Mouse (Mus musculus) neutrophil, adult 83 days (primary cell): ENCODE measurements around the gene Ifna13. TPM values are rescaled to one million over a fixed set of nuclear protein-coding genes. Genes with fewer than 3 reads are reported as not detected.

Source experiments
- total RNA-seq, 2 experiments: library from RNA; stranded (reverse); gene quantifications; one replicate each; pipeline ENCODE4 v1.2.4; 2023

Ifna13 gene
- total RNA-seq, result not detected

GRCm38 (mm10) chr4:88644359-88644758 is at the start of gene Ifna13:
TSS of gene Ifna13 (minus strand) at chr4:88644459.

GRCm38 (mm10) chr4:88691259-88691658 is 47.0 kb upstream of the Ifna13 start, which contains the start of gene Ifnab:
TSS of gene Ifnab (minus strand) at chr4:88691359.

GRCm38 (mm10) chr4:88683812-88684211 is 39.6 kb upstream of the Ifna13 start, which contains the start of gene Ifna2:
TSS of gene Ifna2 (minus strand) at chr4:88683912.

GRCm38 (mm10) chr4:88676824-88677223 is 32.6 kb upstream of the Ifna13 start, which contains the start of gene Ifna16:
TSS of gene Ifna16 (minus strand) at chr4:88676924.

GRCm38 (mm10) chr4:88634311-88634710 is 9.9 kb downstream of the Ifna13 start, which contains the start of gene C87499:
TSS of gene C87499 (minus strand) at chr4:88634411.

GRCm38 (mm10) chr4:88603276-88603675 is 41.0 kb downstream of the Ifna13 start, which contains the start of gene Ifna12:
TSS of gene Ifna12 (minus strand) at chr4:88603376.

Other genes starting within 250 kb of the Ifna13 start
- 10 to 100 TPM; 80.1 to 87.5 TPM for gene Hacd4, start 205.5 kb downstream of the Ifna13 start, total RNA-seq
- gene Ifnb1, start 121.7 kb downstream of the Ifna13 start, total RNA-seq, result not detected
- gene Ifna15, start 86.2 kb downstream of the Ifna13 start, total RNA-seq, result not detected
- gene Ifna14, start 72.7 kb downstream of the Ifna13 start, total RNA-seq, result not detected
- gene Ifna9, start 52.1 kb downstream of the Ifna13 start, total RNA-seq, result not detected
- not detected for gene Ifna12, start 41.1 kb downstream of the Ifna13 start, total RNA-seq
- not detected for gene C87499, start 10.0 kb downstream of the Ifna13 start, total RNA-seq
- not detected for gene Ifna16, start 32.5 kb upstream of the Ifna13 start, total RNA-seq
- gene Ifna2, start 39.5 kb upstream of the Ifna13 start, total RNA-seq, result not detected
- gene Ifnab, start 46.9 kb upstream of the Ifna13 start, total RNA-seq, result not detected
- under 1 TPM in 1 of 2 experiments, not detected in 1; 0.40 TPM for gene Gm26566, start 77.3 kb upstream of the Ifna13 start, total RNA-seq
- 10 to 100 TPM; 51.0 to 52.2 TPM for gene Klhl9, start 78.0 kb upstream of the Ifna13 start, total RNA-seq
- not detected for gene Gm13271, start 110.4 kb upstream of the Ifna13 start, total RNA-seq
- not detected for gene Gm13283, start 115.7 kb upstream of the Ifna13 start, total RNA-seq
- gene Gm13290, start 129.4 kb upstream of the Ifna13 start, total RNA-seq, result not detected
- gene Gm13289, start 132.5 kb upstream of the Ifna13 start, total RNA-seq, result not detected
- gene Gm13272, start 135.4 kb upstream of the Ifna13 start, total RNA-seq, result not detected
- gene Ifnz, start 137.7 kb upstream of the Ifna13 start, total RNA-seq, result under 1 TPM in 1 of 2 experiments, not detected in 1; 0.70 TPM
- gene Gm13276, start 141.2 kb upstream of the Ifna13 start, total RNA-seq, result not detected
- not detected for gene Gm13277, start 144.2 kb upstream of the Ifna13 start, total RNA-seq
- not detected for gene Gm13278, start 147.1 kb upstream of the Ifna13 start, total RNA-seq
- not detected for gene Gm13275, start 150.0 kb upstream of the Ifna13 start, total RNA-seq
- gene Gm13279, start 152.9 kb upstream of the Ifna13 start, total RNA-seq, result not detected
- gene Gm13285, start 155.2 kb upstream of the Ifna13 start, total RNA-seq, result under 1 TPM in 1 of 2 experiments, not detected in 1; 0.29 TPM
- not detected for gene Gm13287, start 158.8 kb upstream of the Ifna13 start, total RNA-seq
- not detected for gene Gm13288, start 161.1 kb upstream of the Ifna13 start, total RNA-seq
- gene Ifna7, start 171.8 kb upstream of the Ifna13 start, total RNA-seq, result not detected
- gene Ifna11, start 175.5 kb upstream of the Ifna13 start, total RNA-seq, result not detected
- gene Ifna6, start 183.0 kb upstream of the Ifna13 start, total RNA-seq, result not detected
- gene Ifna5, start 191.1 kb upstream of the Ifna13 start, total RNA-seq, result not detected
- gene Ifna4, start 197.4 kb upstream of the Ifna13 start, total RNA-seq, result not detected
- not detected for gene Ifna1, start 205.6 kb upstream of the Ifna13 start, total RNA-seq
- not detected for gene Ifne, start 235.7 kb upstream of the Ifna13 start, total RNA-seq